Mouse (Mus musculus) kidney, postnatal 4 days (tissue): ENCODE measurements at regions not wholly inside any gene's neighbourhood (a gene's known extent, or its start where the extent isn't known, plus 50 kb on each side); places are given as distances from the start of the nearest gene placed in this dataset.

Experiments
- DNase-seq, 2 experiments: peaks; one replicate each; pipeline ENCODE4 v3.0.0; 2021; ENCODE audit warnings: mixed read lengths in 2 of 2

DNA sequence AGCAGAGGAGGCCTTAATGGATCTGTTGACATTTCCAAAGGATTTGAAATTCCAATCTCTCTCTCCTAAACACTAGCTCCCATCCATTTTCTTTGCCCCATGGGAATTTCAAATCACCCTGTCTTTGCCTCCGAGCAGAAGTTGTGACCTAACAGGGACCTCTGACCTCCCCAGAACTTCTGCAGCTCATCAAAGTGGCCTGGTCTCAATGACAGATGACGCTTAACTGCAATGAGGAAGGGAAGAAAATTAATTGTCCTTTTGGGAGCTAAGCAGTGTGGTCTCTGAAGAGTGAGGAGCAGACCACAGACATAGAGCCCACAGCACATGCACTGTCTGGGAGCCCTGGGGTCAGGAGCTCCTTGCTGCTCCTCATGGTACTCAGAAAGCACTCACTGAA, 155.3 kb downstream of the Tox3 start:
- no peak for DNase-seq

GRCm38 (mm10) chr8:90182807-90183206, 165.3 kb downstream of the Tox3 start:
- no peak for DNase-seq

DNA sequence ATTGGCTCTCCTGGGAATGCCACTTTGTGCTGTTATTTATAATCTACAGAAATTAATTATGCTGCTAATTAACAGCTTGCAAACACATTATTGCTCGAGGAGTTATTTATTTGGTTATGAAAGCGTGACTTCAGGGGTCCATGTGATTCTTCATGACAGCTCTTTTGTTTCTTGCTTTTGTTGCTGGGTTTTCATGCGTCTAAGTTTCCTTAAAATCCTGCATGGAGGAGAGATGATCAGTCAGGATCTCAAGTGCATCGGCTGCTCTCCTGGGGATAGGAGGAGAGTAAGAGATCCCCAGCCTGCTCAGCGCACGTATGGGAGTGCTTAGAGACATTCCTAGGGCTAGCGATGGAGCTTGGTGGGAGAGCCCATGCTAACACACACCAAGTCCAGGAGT, 171.4 kb downstream of the Tox3 start:
- no peak for DNase-seq

- DNase-seq: no peak
These were observed 171.8 kb downstream of the Tox3 start for GRCm38 (mm10) chr8:90176335-90176734.

- no peak for DNase-seq
These were observed 181.5 kb downstream of the Tox3 start for GRCm38 (mm10) chr8:90166639-90167038.

- no peak for DNase-seq
These were observed 196.7 kb downstream of the Tox3 start for GRCm38 (mm10) chr8:90151477-90151876.

GRCm38 (mm10) chr8:90149903-90150302, 198.2 kb downstream of the Tox3 start:
- no peak for DNase-seq

GRCm38 (mm10) chr8:90134626-90135025, 213.5 kb downstream of the Tox3 start:
- DNase-seq: no peak

GRCm38 (mm10) chr8:90130704-90131267, 217.4 kb downstream of the Tox3 start:
- DNase-seq: no peak

- DNase-seq: no peak
These were observed 222.7 kb downstream of the Tox3 start for GRCm38 (mm10) chr8:90125426-90125825.

DNA sequence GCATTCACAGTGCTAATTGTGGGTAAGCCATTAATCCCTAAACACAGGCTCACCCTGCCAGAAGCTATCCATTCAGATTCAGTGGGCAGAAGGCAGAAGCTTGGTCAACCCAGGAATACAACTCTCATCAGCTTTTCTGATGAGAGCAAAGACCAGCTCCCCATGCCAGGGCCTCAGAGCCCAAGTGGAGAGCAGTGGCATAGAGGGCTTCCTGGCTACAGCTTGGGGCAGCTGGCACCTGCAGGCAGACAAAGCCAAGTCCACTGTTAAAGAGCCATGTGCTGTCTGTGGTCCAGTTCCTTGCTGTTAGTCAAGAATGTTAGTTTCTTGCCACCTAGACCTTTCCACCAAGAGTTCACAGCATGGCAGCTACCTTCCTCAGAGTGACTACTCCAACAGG, 225.0 kb downstream of the Tox3 start:
- no peak for DNase-seq

DNA sequence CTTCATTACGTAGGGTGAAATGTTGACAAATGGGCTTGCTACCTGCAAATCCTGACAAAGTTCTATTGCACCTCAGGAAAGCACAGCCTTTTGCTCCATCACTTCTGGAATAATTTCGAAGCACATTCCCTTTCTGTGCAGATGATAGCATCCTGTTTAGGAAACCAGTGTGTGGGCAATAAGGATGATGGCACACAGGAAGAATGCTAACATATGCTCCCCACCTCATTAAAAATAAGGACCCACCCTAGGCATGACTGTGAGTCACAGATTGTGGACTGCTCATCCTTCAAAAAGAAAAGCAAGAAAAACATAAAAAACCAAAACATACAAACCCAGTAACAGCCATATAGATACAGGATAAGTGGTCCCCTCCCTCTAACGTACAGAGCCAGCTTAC, 226.2 kb downstream of the Tox3 start:
- DNase-seq: no peak

GRCm38 (mm10) chr8:90121017-90121416, 227.1 kb downstream of the Tox3 start:
- no peak for DNase-seq

GRCm38 (mm10) chr8:90115436-90115835, 232.7 kb downstream of the Tox3 start:
- DNase-seq: no peak

DNA sequence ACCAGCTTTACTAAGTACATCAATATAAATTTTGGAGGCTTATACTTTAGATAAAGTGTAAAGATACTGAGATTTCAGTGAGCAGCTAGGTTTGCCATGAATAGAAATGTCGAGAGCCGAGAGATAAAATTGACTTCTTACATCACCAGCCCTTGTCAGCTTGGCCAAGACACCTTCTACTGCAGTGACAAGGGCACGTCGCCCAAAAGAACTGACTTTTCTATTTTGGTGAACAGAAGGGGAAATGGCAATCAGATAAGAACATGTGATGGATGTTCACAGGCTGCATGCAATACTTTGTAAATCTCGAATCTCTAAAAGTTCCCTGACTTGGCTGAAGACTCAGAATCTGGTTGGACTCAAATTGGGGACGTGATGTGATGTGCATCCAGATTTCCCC, 247.6 kb downstream of the Tox3 start:
- no peak for DNase-seq

GRCm38 (mm10) chr8:90082630-90083029, 265.5 kb downstream of the Tox3 start:
- DNase-seq: no peak

DNA sequence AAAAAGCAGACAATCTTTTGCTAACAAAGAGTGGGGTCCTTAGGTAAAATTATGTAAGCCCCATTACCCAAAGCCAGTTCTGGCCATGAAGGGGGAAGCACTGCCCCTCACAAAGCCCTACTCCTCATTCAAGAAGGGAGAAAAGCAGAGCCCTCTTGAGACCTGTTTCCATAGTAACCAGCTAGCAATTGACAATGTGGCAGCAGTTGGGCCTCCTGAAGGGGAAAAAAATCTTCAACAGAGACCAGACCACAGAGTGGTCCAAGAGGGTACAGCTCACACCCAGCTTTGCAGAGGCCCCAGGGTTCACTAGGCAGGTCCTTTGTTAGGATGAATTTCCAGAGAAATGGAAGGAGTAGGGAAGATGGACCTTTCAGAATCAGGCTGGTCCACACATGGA, 271.8 kb downstream of the Tox3 start:
- DNase-seq: no peak

- DNase-seq: no peak
These were observed 272.3 kb downstream of the Tox3 start for GRCm38 (mm10) chr8:90075796-90076195.

GRCm38 (mm10) chr8:90070006-90070405, 278.1 kb downstream of the Tox3 start:
- no peak for DNase-seq

DNA sequence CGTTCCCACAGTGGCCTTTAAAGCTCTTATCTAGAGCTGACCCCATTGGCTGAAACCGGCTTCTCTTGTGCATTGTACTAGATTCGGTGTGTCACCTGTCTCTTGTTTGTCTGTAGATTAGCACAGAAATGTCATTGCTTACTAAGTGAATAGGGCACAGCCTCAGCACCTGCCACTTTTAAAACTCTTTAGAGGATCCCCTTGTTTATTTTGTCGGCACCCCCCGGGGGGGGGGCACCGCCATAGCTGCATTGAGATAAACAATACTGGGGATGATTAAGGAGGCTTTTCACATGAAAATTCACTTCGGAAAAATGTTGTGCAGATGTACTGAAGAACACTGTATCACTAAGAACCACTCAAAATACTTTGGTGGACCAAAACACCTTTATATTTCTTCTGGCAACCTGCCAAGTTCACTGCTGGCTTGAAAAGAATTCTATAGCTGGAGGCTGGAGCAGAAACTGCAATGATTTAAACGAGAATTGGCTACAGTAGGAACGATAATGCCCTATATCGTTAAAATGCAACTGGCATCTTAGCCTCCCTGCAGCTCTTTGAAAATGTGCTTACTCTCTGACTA, 278.6 kb downstream of the Tox3 start:
- no peak for DNase-seq

- no peak for DNase-seq
These were observed 279.7 kb downstream of the Tox3 start for GRCm38 (mm10) chr8:90068441-90068840.

- no peak for DNase-seq
These were observed 283.8 kb downstream of the Tox3 start for GRCm38 (mm10) chr8:90064381-90064780.

DNA sequence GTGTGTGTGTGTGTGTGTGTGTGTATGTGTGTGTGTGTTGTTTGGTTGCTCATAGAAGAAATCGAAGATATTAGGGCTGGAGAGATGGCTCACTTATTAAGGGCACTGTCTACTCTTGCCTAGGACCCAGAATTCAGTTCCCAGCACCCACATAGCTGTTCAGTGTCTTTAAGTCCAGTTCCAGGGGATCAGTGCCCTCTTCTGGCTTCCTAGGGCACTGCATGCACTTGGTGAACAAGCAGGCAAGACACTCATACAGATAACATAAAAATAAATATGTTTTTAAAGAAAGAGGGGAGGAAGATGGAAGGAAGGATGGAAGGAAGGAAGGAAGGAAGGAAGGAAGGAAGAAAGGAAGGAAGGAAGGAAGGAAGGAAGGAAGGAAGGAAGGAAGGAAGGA, 284.9 kb downstream of the Tox3 start:
- DNase-seq: peak in 1 of 2 experiments; percentile 15

GRCm38 (mm10) chr8:90058631-90059166, 289.4 kb downstream of the Tox3 start:
- peak; percentile 17 to 37 for DNase-seq

- DNase-seq: no peak
These were observed 291.8 kb downstream of the Tox3 start for GRCm38 (mm10) chr8:90056331-90056730.
